Mouse (Mus musculus) heart, adult 2 months (tissue): ENCODE measurements around the gene Rap1gap.

Experiments used
- EP300 ChIP-seq: fragments of 200-500 bp; IDR thresholded peaks from 2 replicates; pipeline ENCODE4 v1.6.1; 2011; ENCODE audit warnings: low read depth, low read length, control low read depth; ENCODE audit not compliant: insufficient read depth
- POLR2A ChIP-seq: fragments of 200-500 bp; IDR thresholded peaks from 2 replicates; pipeline ENCODE4 v1.6.1; 2011; ENCODE audit warnings: mild to moderate bottlenecking, low read depth, low read length, control low read depth; ENCODE audit not compliant: insufficient read depth

DNA sequence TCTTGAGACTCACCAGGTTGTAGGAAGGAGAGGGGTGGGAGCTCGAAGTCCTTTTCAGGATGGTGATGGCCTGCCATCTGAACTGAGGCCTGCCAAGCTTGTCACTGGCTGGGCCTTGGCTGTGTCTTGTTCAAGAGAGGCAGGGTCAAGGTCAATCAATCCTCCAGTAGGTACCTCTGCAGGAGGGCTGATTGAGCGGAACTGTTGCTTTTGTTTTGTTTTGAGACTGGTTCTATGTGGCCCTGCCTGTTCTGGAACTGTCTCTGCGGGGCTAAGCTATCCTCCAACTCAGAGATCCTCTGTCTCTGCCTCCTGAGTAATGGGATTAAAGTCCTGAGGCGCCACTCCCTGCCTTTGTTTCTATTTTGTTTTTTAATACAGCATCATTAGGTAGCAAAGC is 5.0 kb upstream of the Rap1gap start:
- TF ChIP-seq EP300 (no peak), POLR2A (no peak)
